Comparison of ENCODE assay signal across 29 mouse cellular contexts in the genomic region with DNA sequence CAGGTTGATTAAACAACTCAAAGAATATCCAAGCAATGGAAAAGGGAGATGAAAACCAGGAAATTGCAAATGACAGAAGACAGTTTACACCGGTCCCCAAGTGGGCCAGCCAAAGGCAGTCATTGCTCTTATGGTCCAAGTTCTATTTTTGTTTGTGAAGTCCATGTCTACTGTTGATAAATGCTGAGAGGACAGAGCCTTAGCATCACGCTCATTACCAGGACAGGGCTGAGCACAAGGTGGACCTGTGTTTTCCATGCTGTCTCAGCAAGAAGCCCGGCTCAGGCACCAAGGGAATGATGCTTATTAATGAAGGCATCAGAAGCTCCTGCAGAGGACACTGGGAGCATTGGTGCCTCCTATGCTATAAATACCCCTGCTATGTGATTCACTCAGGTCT.
"Had no signal": no experiment of that assay in that cellular context is flagged by ENCODE, and none has a peak within 500 bp of the region (broad histone marks: within the 10 kb centered on the region; RNA-seq: fewer than 3 reads in every experiment).

No protein-coding gene starts in this region.

- DNase-seq: left cerebral cortex, postnatal 4 days; liver; liver, embryonic 13.5 days; liver, postnatal 0 days; lung, adult 18-20 months; lung, embryonic 14.5 days; lung, postnatal 14 days; lung, postnatal 36 days; lung, postnatal 4 days; midbrain, embryonic 14.5 days had no signal

- H3K4me1 ChIP-seq: limb, embryonic 10.5 days; limb, embryonic 12.5 days; limb, embryonic 13.5 days; limb, embryonic 15.5 days; liver, embryonic 12.5 days; liver, embryonic 13.5 days; liver, embryonic 15.5 days; lung, embryonic 15.5 days; megakaryocyte, embryonic 14.5 days; midbrain, embryonic 10.5 days; midbrain, embryonic 12.5 days; midbrain, embryonic 13.5 days; midbrain, embryonic 15.5 days; neural tube, embryonic 12.5 days; neural tube, embryonic 13.5 days had no signal

- H3K9ac ChIP-seq: limb, embryonic 12.5 days; limb, embryonic 13.5 days; limb, embryonic 15.5 days; liver, embryonic 12.5 days; liver, embryonic 13.5 days; liver, embryonic 14.5 days; liver, embryonic 15.5 days; liver, postnatal 0 days; lung, embryonic 14.5 days; lung, embryonic 15.5 days; midbrain, embryonic 12.5 days; midbrain, embryonic 13.5 days; midbrain, embryonic 15.5 days; neural tube, embryonic 12.5 days; neural tube, embryonic 13.5 days had no signal

- H3K27ac ChIP-seq: limb, embryonic 10.5 days; limb, embryonic 12.5 days; limb, embryonic 13.5 days; limb, embryonic 15.5 days; liver, embryonic 12.5 days; liver, embryonic 13.5 days; liver, embryonic 14.5 days; liver, embryonic 15.5 days; lung, embryonic 15.5 days; macrophage; midbrain, embryonic 10.5 days; midbrain, embryonic 12.5 days; midbrain, embryonic 13.5 days; midbrain, embryonic 15.5 days; neural tube, embryonic 12.5 days; neural tube, embryonic 13.5 days had no signal

- H3K4me3 ChIP-seq: limb, embryonic 10.5 days; limb, embryonic 12.5 days; limb, embryonic 13.5 days; limb, embryonic 15.5 days; liver, embryonic 12.5 days; liver, embryonic 13.5 days; liver, embryonic 15.5 days; lung, embryonic 15.5 days; megakaryocyte, embryonic 14.5 days; midbrain, embryonic 10.5 days; midbrain, embryonic 12.5 days; midbrain, embryonic 13.5 days; midbrain, embryonic 15.5 days; myocyte; neural tube, embryonic 12.5 days; neural tube, embryonic 13.5 days had no signal

- H3K9me3 ChIP-seq: limb, embryonic 10.5 days; limb, embryonic 12.5 days; limb, embryonic 13.5 days; limb, embryonic 15.5 days; liver, embryonic 12.5 days; liver, embryonic 13.5 days; liver, embryonic 15.5 days; lung, embryonic 15.5 days; midbrain, embryonic 10.5 days; midbrain, embryonic 12.5 days; midbrain, embryonic 13.5 days; midbrain, embryonic 15.5 days; neural tube, embryonic 12.5 days; neural tube, embryonic 13.5 days had no signal

- H3K36me3 ChIP-seq: limb, embryonic 10.5 days; limb, embryonic 12.5 days; limb, embryonic 15.5 days; liver, embryonic 12.5 days; liver, embryonic 13.5 days; liver, embryonic 15.5 days; lung, embryonic 15.5 days; midbrain, embryonic 10.5 days; midbrain, embryonic 12.5 days; midbrain, embryonic 13.5 days; midbrain, embryonic 15.5 days; neural tube, embryonic 12.5 days; neural tube, embryonic 13.5 days had no signal

- H3K27me3 ChIP-seq: limb, embryonic 12.5 days; limb, embryonic 13.5 days; limb, embryonic 15.5 days; liver, embryonic 12.5 days; liver, embryonic 13.5 days; liver, embryonic 15.5 days; lung, embryonic 15.5 days; megakaryocyte, embryonic 14.5 days; midbrain, embryonic 12.5 days; midbrain, embryonic 13.5 days; midbrain, embryonic 15.5 days; neural tube, embryonic 12.5 days; neural tube, embryonic 13.5 days had no signal

- ATAC-seq: liver, embryonic 12.5 days; liver, postnatal 0 days; lung, postnatal 0 days; midbrain, embryonic 13.5 days; midbrain, embryonic 15.5 days; midbrain, embryonic 16.5 days had no signal
